Mouse (Mus musculus) adrenal gland (tissue): ENCODE results near the gene Abcf3.

Experiments used
- intact Hi-C: fragments of 180-260 bp; cut with DNase I; formaldehyde crosslinking; loops from one replicate; pipeline ENCODE4 v1.15.1; 2025
- long read RNA-seq, 2 experiments: library from polyadenylated mRNA; unstranded; transcript quantifications; one replicate each; pipeline ENCODE4 v2.0.0; 2020; ENCODE audit warnings: borderline replicate concordance in 1 of 2; ENCODE audit not compliant: insufficient replicate concordance in 1 of 2

Gene Abcf3
- long read RNA-seq, experiment 1, transcript Abcf3-201 (21 exons, 3,090 nt), result major isoform, 57 of 81 reads
- long read RNA-seq, experiment 1, partial matches to known transcripts, result 10 of 81 reads
- long read RNA-seq, experiment 1, other reads (novel, unspliced or antisense), result 13 of 81 reads
- long read RNA-seq, experiment 2, transcript Abcf3-201 (21 exons, 3,090 nt), result major isoform, 62 of 81 reads
- long read RNA-seq, experiment 2, partial matches to known transcripts, result 9 of 81 reads
- long read RNA-seq, experiment 2, other reads (novel, unspliced or antisense), result 10 of 81 reads

DNA sequence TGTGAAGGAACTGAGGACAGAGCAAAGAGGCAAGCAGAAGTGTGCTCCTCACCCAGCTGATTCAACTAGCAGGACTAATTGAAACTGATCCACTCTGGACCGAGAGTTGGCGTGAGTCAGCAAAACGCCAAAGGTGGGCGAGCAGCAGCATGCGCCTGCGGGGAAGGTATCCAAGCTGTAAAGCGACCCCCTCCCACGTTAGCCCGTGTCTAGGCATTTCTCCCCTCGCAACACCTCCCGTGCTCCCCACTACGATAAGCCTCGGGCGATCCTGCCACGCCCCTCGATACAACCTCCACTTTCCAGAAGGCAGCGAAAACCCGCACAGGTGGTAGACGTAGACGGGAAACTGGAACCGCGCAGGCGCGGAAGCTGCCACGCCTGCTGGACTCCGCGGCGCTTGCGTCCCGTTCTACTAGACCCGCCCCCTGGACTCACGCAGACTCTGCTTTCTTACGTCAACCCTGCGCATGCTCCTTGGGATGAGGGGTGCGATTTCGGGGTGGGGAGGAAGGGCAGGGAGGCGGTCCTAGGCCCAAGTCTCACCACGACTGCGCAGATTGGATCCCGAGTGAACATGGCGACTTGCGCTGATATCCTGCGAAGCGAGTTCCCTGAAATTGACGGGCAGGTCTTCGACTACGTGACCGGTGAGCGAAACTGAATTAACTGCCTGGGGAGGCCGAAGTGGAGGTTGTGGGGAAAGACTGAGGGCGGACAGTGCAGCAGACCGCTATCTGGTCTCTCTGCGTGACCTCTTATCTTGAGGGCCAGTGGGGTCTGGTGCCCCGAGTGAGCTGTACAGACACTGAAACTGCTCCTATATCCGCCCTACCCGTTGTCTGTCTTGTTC lies at the start of gene Abcf3:
Abcf3 (plus strand) TSS at position 482 of the 853 bp plus-strand sequence.
- intact Hi-C loops, result no loop called here

DNA sequence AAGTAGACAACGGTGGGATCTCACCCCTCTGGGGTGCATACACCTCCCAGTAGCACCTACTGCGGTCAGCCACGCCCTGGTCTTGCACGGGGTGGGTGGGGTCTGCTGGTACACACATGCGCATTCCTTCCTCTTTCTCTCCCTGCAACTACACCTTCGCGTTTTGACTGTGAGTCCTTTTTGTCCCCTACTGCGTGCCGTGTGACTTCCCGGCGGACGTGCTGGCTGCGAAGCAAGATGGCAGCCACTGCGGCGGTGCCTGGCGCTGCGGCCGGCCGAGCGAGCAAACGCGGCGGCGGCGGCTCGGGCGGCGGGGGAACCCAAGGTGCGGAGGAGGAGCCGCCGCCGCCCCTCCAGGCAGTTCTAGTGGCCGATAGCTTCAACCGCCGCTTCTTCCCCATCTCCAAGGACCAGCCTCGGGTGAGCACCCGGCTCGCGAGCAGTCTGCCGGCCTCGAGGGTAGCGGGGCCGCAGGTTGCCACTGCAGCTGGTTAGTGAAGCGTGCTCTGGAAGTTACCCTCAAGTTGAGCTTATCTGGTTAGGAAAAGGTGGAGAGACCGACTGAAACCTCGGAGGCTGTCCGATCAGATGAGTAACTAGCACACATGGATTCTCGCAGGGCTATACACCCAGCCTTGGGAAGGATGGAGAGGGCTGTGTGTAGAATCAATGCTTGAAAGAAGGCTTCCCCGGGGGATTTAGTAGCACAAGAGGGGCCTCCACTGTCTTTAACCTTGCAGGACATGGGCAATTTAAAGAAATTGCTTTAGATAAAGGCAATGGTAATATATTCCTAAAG lies 49.5 kb upstream of the Abcf3 start, which contains the start of gene Eif2b5:
Eif2b5 (plus strand) TSS at position 141 of the 799 bp plus-strand sequence.
- intact Hi-C loops, result loop anchor here (5.0 kb wide), 2 partner anchors 38 to 268 kb away; partner anchors contain the start of gene Ap2m1

DNA sequence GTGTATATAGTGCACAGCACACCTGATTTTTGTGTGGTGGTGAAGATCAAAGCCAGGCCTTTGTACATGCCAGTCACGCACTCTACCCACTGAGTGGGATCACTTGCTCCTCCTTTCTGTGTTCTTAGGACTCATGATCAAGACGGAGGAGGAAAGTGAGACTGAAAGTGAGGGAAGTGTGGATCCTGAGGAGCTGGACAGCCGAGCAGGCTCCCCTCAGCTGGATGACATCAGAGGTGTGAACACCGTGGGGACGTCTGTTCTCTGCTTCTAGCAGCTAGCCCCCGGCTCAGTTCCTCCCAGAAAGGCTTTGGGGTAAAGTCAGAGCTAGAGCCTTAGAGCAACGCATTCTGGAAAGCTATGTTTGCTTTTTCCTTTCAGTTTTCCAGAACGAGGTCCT lies 42.4 kb upstream of the Abcf3 start:
- intact Hi-C loops, result loop anchor here (5.0 kb wide), 1 partner anchor 136 kb away; no protein-coding TSS in a partner anchor

DNA sequence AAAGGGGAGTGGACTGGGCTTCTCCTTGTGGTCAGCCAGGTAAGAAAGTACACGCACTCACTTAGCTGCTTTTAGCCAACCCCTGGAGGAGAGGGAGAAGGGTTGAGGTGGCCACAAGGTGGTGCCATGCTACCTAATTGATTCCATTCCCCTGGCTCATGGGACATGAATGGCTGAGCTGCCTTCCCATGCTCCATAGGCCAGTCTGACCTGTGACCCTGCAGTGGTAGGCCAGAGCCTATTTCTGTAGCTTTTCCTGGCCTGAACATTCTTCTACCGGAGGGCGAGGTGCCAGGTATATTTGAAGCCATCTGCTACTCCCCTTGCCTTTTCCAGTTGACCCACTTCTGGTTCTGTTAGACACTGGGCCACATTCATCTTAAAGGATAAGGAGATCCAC lies 39.0 kb upstream of the Abcf3 start:
- intact Hi-C loops, result loop anchor here (5.0 kb wide), 1 partner anchor 133 kb away; no protein-coding TSS in a partner anchor

DNA sequence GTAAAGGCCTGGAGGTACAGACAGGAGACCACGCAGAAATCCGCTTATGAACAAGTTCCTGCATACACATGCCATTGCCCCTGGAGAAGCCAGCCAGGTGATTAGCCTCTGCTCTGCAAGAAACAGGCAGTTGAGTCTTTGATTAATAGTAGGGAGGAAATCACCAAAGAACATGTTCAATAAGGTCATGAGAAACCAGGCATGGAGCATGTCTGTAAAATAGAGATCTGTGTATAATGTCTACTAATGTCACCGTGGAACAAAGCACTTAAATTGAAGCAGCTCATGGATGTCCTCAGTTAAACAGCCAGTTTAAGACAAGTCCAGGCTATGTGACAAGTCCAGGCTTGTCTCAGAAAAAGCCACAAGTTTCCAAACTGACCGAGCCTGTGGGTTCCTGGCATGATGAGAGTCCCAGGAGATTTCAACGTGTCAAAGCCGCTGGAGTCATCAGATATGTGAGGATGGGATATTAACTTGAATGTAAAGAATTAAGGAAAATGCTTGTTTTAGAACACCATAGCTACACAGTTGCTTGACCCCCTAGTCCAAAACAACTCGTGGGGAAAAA lies 37.0 kb upstream of the Abcf3 start:
- intact Hi-C loops, result no loop called here

DNA sequence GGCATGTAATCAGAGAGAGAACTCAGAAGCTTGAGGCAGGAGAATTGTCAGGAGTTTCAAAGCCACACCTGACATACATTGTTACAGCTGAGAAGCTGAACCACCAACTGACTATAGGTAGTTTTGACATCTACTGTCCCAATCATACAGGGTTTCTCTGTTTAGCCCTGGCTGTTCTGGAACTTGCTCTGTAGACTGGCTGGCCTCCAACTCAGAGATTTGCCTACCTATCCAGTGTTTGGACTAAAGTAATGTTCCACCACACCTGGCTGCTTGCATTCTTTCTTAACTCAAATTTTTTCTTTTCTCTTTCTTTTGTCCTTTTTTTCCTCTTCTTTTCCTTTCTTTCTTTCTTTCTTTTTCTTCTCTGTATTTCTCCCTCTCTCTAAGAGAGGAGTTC lies 32.3 kb upstream of the Abcf3 start:
- intact Hi-C loops, result no loop called here

DNA sequence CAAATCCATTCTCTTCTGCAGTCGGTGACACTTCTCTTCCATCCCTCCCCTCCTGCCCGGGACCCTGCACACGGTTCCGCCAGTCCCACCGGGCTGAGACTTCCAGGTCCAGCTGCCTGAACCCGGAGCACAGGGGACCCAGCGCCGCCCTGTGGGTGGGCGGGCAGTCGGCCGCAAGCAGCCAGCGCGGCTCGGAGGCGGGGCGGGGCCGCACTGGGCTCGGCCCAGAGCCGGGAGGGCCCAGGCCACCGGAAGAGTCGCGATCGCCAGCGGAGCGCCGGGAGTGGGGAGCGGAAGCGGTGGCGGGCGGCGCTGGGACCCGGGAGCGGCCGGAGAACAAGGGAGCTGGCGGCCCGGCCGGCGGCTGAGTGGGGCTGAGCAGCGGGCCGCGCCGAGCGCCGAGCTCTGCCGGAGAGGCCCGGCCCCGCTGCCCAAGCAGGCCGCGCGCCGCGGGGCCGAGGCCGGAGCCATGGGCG lies 31.6 kb upstream of the Abcf3 start, which contains the start of gene Dvl3:
Dvl3 (plus strand) TSS at position 257 of the 476 bp plus-strand sequence.
- intact Hi-C loops, result no loop called here

DNA sequence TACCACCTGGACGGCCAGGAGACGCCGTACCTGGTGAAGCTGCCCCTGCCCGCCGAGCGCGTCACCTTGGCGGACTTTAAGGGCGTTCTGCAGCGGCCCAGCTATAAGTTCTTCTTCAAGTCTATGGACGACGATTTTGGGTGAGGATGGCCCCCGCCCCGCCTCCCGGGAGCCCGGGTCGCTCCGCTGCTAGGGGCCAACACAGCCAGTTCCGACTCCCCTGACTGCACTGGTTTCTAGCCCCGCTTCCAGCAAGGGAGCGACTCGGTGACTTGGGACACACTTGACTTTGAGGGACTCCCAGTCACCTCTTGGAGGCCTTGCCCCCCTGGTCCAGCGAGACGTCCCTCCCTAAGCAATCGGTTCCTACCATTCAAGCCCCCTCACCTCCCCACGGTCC lies 31.2 kb upstream of the Abcf3 start:
- intact Hi-C loops, result no loop called here

DNA sequence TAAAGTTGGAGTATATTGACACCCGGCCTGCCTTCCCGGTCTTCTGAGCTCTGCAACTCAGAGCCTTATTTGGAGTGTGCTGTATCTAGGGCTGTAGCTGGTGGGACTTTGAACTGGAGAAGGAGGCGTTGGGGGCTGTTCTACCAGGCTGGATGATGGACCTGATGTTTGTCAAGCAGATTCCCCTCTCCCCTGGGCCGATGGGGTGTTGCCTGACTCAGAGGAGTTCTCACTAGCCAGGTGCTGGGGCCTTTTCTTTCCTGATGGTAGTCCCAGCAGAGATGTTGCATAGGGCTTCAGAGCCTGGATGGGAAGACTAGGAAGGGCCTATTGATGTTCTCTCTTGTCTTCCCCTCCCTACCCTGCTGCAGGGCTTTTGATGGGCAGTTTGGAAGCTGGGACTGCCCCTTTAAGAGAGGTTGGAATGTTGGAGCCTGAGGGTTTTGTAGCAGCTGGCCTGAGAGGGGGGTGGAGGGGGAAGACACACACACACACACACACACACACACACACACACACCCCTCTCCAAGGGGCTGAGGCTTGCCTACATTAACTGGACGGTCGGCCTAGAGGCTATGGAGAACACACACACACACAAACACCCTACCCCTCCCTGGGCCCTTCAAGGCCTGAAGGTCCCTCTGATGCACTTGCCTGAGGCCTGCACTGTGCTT lies 30.5 kb upstream of the Abcf3 start:
- intact Hi-C loops, result no loop called here

DNA sequence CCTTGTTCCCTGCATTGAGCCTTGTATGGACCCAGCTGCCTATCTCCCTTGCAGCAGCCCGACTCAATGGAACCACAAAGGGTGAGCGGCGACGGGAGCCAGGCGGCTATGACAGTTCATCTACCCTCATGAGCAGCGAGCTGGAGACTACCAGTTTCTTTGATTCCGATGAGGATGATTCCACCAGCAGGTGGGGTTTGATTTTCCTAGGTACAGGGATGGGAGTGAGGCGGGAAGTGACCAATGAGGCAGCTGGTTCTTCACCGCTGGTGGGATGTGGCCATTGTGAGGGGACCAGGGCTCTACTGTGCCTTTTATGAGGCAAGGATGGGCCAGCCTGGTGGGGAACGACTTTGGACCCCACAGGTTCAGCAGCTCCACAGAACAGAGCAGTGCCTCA lies 24.5 kb upstream of the Abcf3 start:
- intact Hi-C loops, result no loop called here

DNA sequence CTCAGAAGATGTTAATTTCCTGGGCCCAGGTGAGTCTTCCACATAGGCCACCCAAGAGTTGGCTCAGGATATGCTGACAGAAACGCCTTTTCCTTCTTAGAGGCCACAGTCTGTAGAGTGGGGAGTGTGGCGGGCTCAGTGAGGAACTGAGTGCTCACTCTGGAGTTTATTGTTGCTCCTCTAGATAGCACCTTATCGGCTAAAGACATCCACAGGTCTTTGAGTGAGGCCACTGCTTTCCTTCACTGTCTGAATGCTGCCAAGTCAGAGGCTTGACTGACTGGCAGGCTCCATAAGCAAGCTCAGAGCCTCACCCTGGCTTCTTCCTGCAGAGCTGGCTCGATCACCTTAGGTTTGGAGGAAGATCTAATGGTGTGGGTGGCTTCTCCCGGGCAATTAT lies 19.6 kb upstream of the Abcf3 start:
- intact Hi-C loops, result no loop called here

DNA sequence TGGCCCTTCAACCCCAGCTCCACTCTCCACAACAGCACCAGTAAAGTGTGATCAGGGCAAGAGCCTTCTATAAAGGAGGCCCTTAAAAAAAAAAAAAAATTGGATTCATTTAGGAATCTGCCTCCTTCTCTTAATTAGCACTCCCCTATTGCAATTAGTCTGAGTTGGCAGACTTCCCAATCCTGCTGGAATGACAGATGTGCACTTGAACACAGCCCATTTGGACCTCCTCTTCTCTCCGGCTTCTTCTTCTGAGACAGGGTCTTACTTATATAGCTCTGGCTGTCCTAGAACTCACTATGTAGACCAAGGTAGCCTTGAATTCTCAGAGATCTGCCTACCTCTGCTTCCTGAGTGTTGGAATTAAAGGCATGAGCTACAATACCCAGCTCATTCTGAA lies 19.0 kb upstream of the Abcf3 start:
- intact Hi-C loops, result no loop called here

DNA sequence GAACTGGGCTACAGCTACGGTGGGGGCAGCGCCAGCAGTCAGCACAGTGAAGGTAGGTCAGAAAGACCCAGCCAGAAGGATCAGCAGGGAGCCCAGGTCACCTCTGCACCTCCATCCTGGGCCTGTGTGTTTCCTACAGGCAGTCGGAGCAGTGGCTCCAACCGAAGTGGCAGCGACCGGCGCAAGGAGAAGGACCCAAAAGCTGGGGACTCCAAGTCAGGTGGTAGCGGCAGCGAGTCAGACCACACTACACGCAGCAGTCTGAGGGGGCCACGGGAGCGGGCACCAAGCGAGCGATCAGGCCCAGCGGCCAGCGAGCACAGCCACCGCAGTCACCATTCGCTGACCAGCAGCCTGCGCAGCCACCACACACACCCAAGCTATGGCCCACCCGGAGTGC lies 17.4 kb upstream of the Abcf3 start:
- intact Hi-C loops, result loop anchor here (10.0 kb wide), 1 partner anchor 144 kb away; no protein-coding TSS in a partner anchor

DNA sequence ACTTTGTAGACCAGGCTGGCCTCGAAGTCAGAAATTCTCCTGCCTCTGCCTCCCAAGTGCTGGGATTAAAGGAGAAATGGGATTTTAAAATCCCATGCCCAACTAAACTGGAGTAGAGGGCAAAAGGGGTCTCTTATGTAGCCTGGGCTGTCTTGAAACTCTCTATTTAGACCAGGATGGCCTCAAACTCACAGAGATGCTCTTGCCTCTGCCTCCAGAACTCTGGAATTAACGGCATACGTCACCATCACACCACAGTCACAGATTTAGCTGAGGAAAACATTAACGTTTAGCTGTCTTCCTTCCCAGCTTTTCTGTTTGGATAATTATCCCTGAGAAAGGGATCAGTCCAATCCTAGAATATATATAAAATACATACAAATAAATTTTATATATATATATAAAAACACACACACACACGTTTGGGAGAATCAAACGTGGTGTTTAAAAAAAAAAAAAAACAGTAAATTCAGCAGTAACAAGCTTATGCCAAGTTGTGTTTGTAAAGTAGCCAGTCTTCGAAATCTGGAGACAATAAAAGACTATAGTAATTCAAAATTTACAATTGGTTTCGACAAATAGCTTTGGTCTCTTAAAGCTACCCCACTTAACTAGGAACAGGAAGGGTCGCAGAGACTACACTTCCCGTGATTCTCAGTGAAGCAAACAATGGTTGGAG lies 13.6 kb upstream of the Abcf3 start:
- intact Hi-C loops, result loop anchor here (5.0 to 10.0 kb wide), 3 partner anchors 37 to 140 kb away; partner anchors contain the start of genes Alg3, Eef1akmt4, Eif2b5 and Gm49333

DNA sequence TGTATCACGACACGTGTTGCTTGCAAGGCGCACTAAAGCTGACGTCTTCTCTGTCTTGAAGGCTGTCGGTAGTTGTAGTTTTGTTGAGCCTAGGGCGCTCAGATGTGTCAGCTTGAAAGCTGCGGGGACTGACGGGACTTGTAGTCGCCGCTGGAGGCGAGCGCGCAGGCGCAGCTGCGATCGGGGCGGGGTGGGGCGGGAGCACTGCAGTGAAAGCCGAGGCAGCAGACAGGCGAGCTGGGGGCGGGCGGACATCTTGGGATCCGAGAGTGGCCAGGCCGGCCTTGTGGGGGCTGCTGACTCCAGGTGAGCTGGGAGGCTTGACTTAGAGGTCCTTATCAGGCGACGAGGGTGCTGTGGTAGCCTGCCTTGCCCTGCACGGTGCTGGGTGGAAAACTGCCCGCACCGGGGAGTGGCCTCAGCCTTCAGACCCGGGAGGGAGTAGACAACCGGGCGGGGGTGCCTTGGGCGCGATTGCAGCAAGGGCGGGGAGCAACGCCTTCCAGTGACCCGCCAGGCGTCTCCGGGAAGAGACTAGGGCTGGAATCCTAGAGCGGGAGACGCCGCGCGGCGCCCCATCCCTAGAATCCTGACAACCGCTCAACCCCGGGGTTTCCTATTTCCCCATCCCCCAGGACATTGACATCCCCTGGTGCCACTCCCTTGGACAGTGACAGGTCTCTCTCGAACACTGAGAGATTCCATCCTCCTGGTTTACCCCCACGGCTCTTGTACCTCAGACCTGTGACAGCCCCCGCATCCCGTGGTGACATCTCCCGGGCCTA lies 12.9 kb upstream of the Abcf3 start, which contains the start of gene Ap2m1:
Ap2m1 (plus strand) TSS at position 183 of the 785 bp plus-strand sequence.
- intact Hi-C loops, result loop anchor here (5.0 to 10.0 kb wide), 3 partner anchors 38 to 139 kb away; partner anchors contain the start of genes Alg3, Eef1akmt4, Eif2b5 and Gm49333

DNA sequence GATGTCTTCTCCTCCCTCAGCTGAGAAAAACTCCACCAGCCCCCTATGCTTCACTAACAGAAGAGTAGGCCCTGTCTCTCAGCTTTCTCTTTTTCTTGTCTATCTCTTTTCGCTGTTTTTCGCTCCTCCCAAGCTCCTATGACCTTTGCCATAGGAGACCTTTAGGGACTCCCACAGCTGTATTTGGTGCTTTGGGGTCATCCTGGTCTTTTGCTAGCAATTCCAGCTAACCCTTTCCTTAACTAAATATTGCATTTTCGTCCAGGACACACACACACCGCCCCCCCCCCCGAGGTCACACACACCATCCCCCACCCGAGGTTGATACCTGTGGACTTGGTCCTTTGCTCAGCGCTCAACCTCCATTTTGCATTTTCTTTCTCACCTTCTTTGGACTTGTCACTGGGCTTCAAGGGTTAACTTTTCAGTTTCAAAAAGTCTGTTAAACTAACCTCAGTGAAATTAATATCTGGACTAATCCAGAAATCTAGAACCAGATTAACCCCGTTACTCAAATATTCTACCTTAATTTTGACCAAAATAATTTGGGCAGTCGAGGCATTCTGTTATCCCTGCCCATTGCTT lies 12.2 kb upstream of the Abcf3 start:
- intact Hi-C loops, result loop anchor here (5.0 to 10.0 kb wide), 3 partner anchors 39 to 139 kb away; partner anchors contain the start of genes Alg3, Eef1akmt4, Eif2b5 and Gm49333

DNA sequence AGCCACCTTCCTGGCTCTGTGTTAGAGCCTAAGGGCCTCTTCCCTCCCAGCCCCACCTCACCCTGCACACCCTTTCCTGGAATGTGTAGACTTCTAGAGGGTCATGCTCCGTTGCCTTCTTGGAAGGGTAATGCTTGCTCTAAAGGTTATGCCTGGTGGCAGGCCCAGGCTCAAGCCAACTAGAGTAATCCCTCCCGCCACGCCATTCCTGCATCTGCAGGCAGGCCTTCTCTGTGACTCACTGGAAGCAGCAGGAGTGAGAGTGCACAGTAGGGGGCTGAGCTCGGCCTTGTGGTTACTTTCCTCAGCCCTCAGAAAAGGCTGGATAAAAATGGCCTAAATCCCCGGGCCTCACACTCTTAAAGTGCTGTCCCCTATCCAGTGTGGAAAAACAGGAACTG lies 11.3 kb upstream of the Abcf3 start:
- intact Hi-C loops, result loop anchor here (5.0 to 10.0 kb wide), 3 partner anchors 40 to 138 kb away; partner anchors contain the start of genes Alg3, Eef1akmt4, Eif2b5 and Gm49333
